Mouse (Mus musculus): ENCODE measurements around the gene Csn1s1.

Csn1s1 gene

GRCm38 (mm10) chr5:87665908-87666307, at the start of gene Csn1s1:
Csn1s1 (plus strand) TSS chr5:87666208.
- DNase-seq (ENCODE audit: low spot score): no peak

DNA sequence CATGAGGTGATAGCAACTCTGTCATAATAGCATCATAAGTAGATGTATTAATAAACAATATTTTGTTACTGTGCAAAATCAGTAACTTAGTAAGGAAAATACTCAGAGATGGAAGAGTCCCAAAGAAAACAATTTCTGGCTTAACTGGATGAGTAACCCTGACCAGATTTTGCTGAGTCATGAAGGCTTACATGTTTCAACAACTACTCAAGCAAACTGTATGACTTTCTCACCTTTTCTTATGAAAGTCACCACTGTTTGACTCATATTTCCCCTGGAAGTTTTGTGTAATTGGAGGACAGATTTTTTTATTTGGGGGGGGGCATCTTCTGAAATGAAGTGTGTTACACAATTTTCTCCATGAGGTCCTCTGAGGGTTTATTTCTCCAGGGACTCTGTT, 43.3 kb upstream of the Csn1s1 start:
- DNase-seq (ENCODE audit: low spot score): no peak

GRCm38 (mm10) chr5:87642787-87643186, 23.2 kb upstream of the Csn1s1 start:
- peak; percentile 21 for DNase-seq (ENCODE audit: low spot score)

DNA sequence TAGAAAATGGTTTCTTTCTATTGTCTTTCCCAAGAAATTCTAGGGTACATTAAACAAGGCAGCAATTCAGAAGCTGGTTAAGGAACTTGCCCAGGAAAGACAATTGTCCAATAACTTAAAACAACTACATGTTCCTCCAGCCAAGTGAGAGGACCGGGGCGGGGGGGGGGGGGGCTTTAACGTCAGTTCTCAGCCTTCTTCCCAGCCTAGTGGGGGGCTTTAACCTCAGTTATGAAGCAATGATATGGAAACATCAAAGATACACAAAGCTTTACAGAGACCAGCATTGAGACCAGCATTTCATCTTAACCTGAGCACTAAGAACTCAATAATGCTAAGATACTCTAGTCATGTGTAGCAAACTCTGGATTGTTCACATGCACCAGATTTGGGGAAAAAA, 33.5 kb downstream of the Csn1s1 start, which contains the start of gene Csn2:
Gene Csn2 (minus strand): TSS at position 101 of the 400 bp plus-strand sequence.
- no peak for DNase-seq (ENCODE audit: low spot score)

GRCm38 (mm10) chr5:87705891-87706290, 39.9 kb downstream of the Csn1s1 start:
- DNase-seq (ENCODE audit: low spot score): no peak
